9 mouse cellular contexts compared by ENCODE assay signal in the genomic region with DNA sequence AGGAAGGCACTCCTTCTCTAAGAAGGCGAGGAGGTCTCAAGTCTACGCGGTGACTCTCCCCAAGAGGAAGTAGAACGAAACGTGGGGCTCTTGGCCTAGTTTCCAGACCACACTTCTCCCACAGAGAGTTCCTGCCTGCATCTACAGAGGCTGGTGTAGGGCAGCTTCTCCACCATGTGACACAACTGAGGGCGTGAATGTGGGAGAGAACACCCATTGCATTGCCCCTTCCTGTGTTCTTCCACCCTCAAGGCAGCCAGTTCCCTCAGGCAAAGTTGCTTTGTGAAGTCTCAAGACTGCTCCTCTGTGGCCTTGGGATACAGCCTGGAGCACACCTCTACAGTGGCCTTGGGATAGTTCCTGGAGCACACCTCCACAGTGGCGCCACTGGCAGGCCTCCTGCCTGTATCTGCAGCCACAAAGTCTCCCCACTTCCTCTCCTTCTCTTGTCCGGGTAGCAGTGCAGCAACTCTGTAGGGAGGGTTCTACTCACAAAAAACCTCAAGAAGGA. TPM values are rescaled to one million over a fixed set of nuclear protein-coding genes. Genes with fewer than 3 reads are reported as not detected.
A peak's percentile ranks its signal among the peaks of the same experiment; 100 is the strongest.
DNase-seq lines count a peak whose midpoint lies in the region; ATAC-seq lines count a peak whose summit lies in the region.
"Had no signal": no experiment of that assay in that cellular context is flagged by ENCODE, and none has a peak within 500 bp of the region (broad histone marks: within the 10 kb centered on the region; RNA-seq: fewer than 3 reads in every experiment).

No protein-coding gene starts in this region.

- H3K9ac ChIP-seq in heart, embryonic 13.5 days: peak overlapping the region; percentile 98

- intact Hi-C loops in heart, postnatal 25 days (cut with DNase I): loop anchor here (2.0 kb wide), 1 partner anchor 29 kb away; no protein-coding TSS in a partner anchor

- peaks cover 63% of the 10 kb centered on the region for H3K36me3 ChIP-seq in heart, embryonic 13.5 days

- H3K4me3 ChIP-seq in heart, embryonic 13.5 days: peak overlapping the region; percentile 99; the same call in 1 of the 2 replicates

- WGBS in heart, embryonic 13.5 days: 79% methylated on average over 8 of the region's 8 CpGs

- no peak for ATAC-seq in heart, embryonic 13.5 days (ENCODE audit: extremely low read depth, insufficient number of reproducible peaks, low FRiP score, low TSS enrichment)
- peak; percentile 76 to 78 for ATAC-seq in hematopoietic stem cell, adult 5-6 weeks (replicated peaks in 1 of 2; ENCODE audit: insufficient read depth in 1 of 2, low FRiP score in 2 of 2, low TSS enrichment in 1 of 2, low read depth in 1 of 2, poor library complexity in 2 of 2, severe bottlenecking in 2 of 2)

- H3K4me2 ChIP-seq in heart, embryonic 13.5 days: peak overlapping the region; percentile 92

- H3K9me3 ChIP-seq in heart, embryonic 13.5 days: no peaks in the 10 kb centered on the region

- H3K27ac ChIP-seq in heart, embryonic 13.5 days (replicated peaks): 0 out of 2 replicates have a peak overlapping the region, but pooled peaks have one; percentile 90

- DNase-seq in heart, postnatal 25 days (ENCODE audit: low spot score): no peak
- DNase-seq in CD8-positive naive resting alpha-beta T cell, adult 2 months (ENCODE audit: low read depth in 2 of 2, low spot score in 2 of 2): peak; percentile 32 to 56
- peak; percentile 69 for DNase-seq in naive thymus-derived CD4-positive, alpha-beta T cell, adult 2 months (ENCODE audit: low read depth)
- no peak for DNase-seq in right cerebral cortex, postnatal 25 days
- DNase-seq in ovary, postnatal 14 days (ENCODE audit: low spot score): no peak
- no peak for DNase-seq in cerebellum, adult 8-10 months
- DNase-seq: cerebellum, adult 18-20 months had no signal

- peaks cover 25% of the 10 kb centered on the region for H3K4me1 ChIP-seq in heart, embryonic 13.5 days

- no peaks in the 10 kb centered on the region for H3K27me3 ChIP-seq in heart, embryonic 13.5 days (replicated peaks)

RNA-seq across cellular contexts. Expression of gene Rnf166, which starts 1.9 kb away (rescaled TPM):
- polyA plus RNA-seq in heart, embryonic 13.5 days (2015; fragmentation: Nextera tagmentation; extraction: Ambion mirVana): 33.2 and 42.0 TPM in 2 replicates
- total RNA-seq in heart, postnatal 25 days (2021): 10 to 100 TPM; 35.8 to 38.2 TPM
- 49.4 and 52.2 TPM in 2 replicates for total RNA-seq in hematopoietic stem cell, adult 5-6 weeks (2017)

RNA-seq across cellular contexts. Expression of gene Ctu2, which starts 2.0 kb away (rescaled TPM):
- 23.9 and 29.6 TPM in 2 replicates for polyA plus RNA-seq in heart, embryonic 13.5 days (2015; fragmentation: Nextera tagmentation; extraction: Ambion mirVana)
- 10 to 100 TPM in 1 of 2 experiments, 1 to 10 TPM in 1; 7.3 to 11.4 TPM for total RNA-seq in heart, postnatal 25 days (2021)
- 10.0 and 10.2 TPM in 2 replicates for total RNA-seq in hematopoietic stem cell, adult 5-6 weeks (2017)

RNA-seq across cellular contexts. Expression of gene Snai3, which starts 13.4 kb away (rescaled TPM):
- 2.4 and 3.1 TPM in 2 replicates for polyA plus RNA-seq in heart, embryonic 13.5 days (2015; fragmentation: Nextera tagmentation; extraction: Ambion mirVana)
- total RNA-seq in heart, postnatal 25 days (2021): 1 to 10 TPM; 2.5 to 2.7 TPM
- not detected in 2 replicates for total RNA-seq in hematopoietic stem cell, adult 5-6 weeks (2017)

RNA-seq across cellular contexts. Expression of gene Mvd, which starts 30.7 kb away (rescaled TPM):
- polyA plus RNA-seq in heart, embryonic 13.5 days (2015; fragmentation: Nextera tagmentation; extraction: Ambion mirVana): 19.7 and 21.8 TPM in 2 replicates
- 1 to 10 TPM; 5.3 to 5.7 TPM for total RNA-seq in heart, postnatal 25 days (2021)
- total RNA-seq in hematopoietic stem cell, adult 5-6 weeks (2017): 4.8 and 6.7 TPM in 2 replicates

RNA-seq across cellular contexts. Expression of gene Cyba, which starts 41.2 kb away (rescaled TPM):
- 170 and 202 TPM in 2 replicates for polyA plus RNA-seq in heart, embryonic 13.5 days (2015; fragmentation: Nextera tagmentation; extraction: Ambion mirVana)
- total RNA-seq in heart, postnatal 25 days (2021): 10 to 100 TPM; 39.4 to 45.3 TPM
- total RNA-seq in hematopoietic stem cell, adult 5-6 weeks (2017): 35.2 and 89.7 TPM in 2 replicates

Comparison
In these comparisons a context has a peak if more than half of its experiments do, and no peak if none do; other contexts are left out.
1. DNase-seq: peak in CD8-positive naive resting alpha-beta T cell, adult 2 months (2 of 2) and naive thymus-derived CD4-positive, alpha-beta T cell, adult 2 months (single experiment); none in heart, postnatal 25 days (single experiment), right cerebral cortex, postnatal 25 days (single experiment), ovary, postnatal 14 days (single experiment) and cerebellum, adult 8-10 months (single experiment).